Mouse (Mus musculus) stomach, embryonic 16.5 days (tissue): ENCODE measurements at regions not wholly inside any gene's neighbourhood (a gene's known extent, or its start where the extent isn't known, plus 50 kb on each side); places are given as distances from the start of the nearest gene placed in this dataset.
A peak's percentile ranks its signal among the peaks of the same experiment; 100 is the strongest.

Source experiments
- ATAC-seq: fragments of 200-750 bp; cut with Nextera tagmentation; 2 replicates; pipeline ENCODE4 v1.8.0; 2017; ENCODE audit warnings: moderate number of reproducible peaks, moderate TSS enrichment; ENCODE audit not compliant: insufficient read depth, low FRiP score
- H3K27ac ChIP-seq: fragments of 300-500 bp; sonication (generic); 2 replicates; pipeline ENCODE4 v1.5.1; 2014; ENCODE audit warnings: low read length
- H3K27me3 ChIP-seq: fragments of 300-500 bp; sonication (generic); 2 replicates; pipeline ENCODE4 v1.6.1; 2014; ENCODE audit warnings: low read length, control low read depth, mixed read lengths; ENCODE audit not compliant: control insufficient read depth, insufficient read depth
- H3K36me3 ChIP-seq: fragments of 300-500 bp; sonication (generic); 2 replicates; pipeline ENCODE4 v1.6.1; 2014; ENCODE audit warnings: low read length; ENCODE audit not compliant: control insufficient read depth, insufficient read depth
- H3K4me1 ChIP-seq: fragments of 300-500 bp; sonication (generic); 2 replicates; pipeline ENCODE4 v1.6.1; 2014; ENCODE audit warnings: low read length, control low read depth, mixed read lengths; ENCODE audit not compliant: control insufficient read depth, insufficient read depth
- H3K4me2 ChIP-seq: fragments of 300-500 bp; sonication (generic); 2 replicates; pipeline ENCODE4 v1.6.1; 2014; ENCODE audit warnings: low read depth, low read length, mixed read lengths
- H3K4me3 ChIP-seq: fragments of 300-500 bp; sonication (generic); replicated peaks from 2 replicates; pipeline ENCODE4 v1.5.1; 2014; ENCODE audit warnings: mild to moderate bottlenecking, low read length
- H3K9ac ChIP-seq: fragments of 300-500 bp; sonication (generic); 2 replicates; pipeline ENCODE4 v1.6.1; 2014; ENCODE audit warnings: low read length
- H3K9me3 ChIP-seq: fragments of 300-500 bp; sonication (generic); replicated peaks from 2 replicates; pipeline ENCODE4 v1.6.1; 2016; ENCODE audit warnings: low read length, control low read depth; ENCODE audit not compliant: control insufficient read depth
- WGBS: fragments of 180-500 bp; shearing (Covaris S2); extraction: QIAGEN DNeasy Blood & Tissue Kit; methylation state at CpG from one replicate; pipeline ENCODE4 v1.1.7; 2014; 5-methylcytosine and 5-hydroxymethylcytosine counted together

DNA sequence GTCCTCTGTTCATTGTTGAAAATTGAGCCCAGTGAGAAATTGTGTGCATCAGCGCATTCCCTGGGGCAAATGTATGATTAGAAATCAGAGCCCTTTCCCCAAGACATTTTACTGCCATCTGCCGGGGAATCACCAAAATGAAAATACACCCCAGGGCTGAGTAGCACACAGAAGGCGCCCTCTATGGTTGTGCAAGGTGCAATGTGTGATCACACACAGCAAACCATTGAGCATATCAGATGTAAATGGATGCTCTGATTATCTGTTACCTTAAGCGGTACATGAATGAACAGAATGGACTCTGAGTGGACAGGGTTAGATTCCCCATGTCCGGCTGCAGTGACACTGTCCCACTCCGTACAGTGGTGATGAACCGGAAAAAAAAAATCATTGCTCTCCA, 172.4 kb downstream of the Bmp2 start:
- no peak for ATAC-seq
- WGBS: 72% methylated on average over 7 of the region's 7 CpGs
- Histone ChIP-seq H3K36me3 (no peaks in the 10 kb centered on the region), H3K4me1 (no peaks in the 10 kb centered on the region), H3K4me2 (peak overlapping the region; percentile 25; the same call in 1 of the 2 replicates), H3K9me3 (no peaks in the 10 kb centered on the region), H3K9ac (no peak overlapping the region), H3K27me3 (no peaks in the 10 kb centered on the region), H3K4me3 (no peak overlapping the region), H3K27ac (no peak overlapping the region)

DNA sequence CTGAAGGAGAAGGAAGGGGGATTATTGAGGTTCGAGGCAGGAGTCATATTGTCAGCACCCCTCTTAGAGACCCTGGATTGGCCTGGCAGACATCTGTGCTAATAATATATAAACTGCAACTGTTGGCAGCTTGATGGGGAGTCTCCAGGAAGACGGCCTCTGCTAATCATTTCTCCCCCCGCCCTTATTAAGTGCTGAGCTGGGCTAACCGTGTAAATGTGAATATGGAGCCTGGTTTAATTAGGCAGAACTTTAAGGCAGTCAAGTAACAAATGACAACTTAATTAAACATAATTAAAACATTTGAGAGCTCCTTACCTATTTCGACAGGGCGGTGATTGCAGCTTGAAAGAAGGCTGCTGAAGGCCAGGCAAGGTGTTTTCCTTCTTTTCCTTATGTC, 172.8 kb downstream of the Bmp2 start:
- no peak for ATAC-seq
- H3K4me1 ChIP-seq: no peaks in the 10 kb centered on the region
- no peaks in the 10 kb centered on the region for H3K27me3 ChIP-seq
- H3K36me3 ChIP-seq: no peaks in the 10 kb centered on the region
- H3K27ac ChIP-seq: no peak overlapping the region
- no peak overlapping the region for H3K9ac ChIP-seq
- WGBS: 60% methylated on average over 6 of the region's 6 CpGs
- H3K9me3 ChIP-seq: no peaks in the 10 kb centered on the region
- no peak overlapping the region for H3K4me2 ChIP-seq
- no peak overlapping the region for H3K4me3 ChIP-seq

DNA sequence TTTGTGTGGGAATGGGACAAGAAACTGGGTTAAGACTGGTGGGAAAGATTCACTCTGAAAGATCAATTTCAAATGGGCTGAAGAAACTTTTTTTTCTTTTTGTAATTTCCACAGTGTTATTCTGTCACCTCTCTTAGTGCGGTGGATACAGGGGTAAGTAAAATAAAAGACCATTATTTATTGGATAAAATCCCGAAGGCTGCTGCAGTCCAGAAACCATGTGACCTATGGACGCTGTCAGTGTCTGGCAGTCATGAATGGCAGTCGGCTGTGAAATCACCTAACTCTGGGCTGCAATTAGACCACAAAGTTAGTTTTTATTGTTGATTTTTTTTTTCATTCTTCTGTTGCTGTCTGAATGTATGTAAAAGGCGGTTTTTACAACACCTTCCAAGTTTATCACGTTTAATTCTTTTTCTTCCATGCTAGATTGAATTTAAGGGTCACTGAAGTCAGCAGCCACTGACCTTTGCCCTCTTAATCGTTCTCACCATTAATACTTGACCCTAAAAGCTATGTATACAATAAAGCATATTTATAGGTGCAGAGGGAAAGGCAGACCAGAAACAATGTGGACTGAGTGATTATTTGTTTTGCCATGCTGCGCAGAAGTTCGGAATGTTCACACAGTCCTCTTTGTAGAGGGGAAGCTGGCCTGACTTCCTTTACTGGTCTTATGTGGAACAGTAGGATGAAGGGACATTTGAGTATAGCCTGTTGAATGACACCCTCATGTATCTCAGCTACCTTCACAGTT, 182.7 kb downstream of the Bmp2 start:
- H3K9me3 ChIP-seq: no peaks in the 10 kb centered on the region
- WGBS: 35% methylated on average over 9 of the region's 9 CpGs
- no peak overlapping the region for H3K27ac ChIP-seq
- H3K9ac ChIP-seq: no peak overlapping the region
- H3K36me3 ChIP-seq: no peaks in the 10 kb centered on the region
- H3K4me3 ChIP-seq: no peak overlapping the region
- no peak overlapping the region for H3K4me2 ChIP-seq
- H3K27me3 ChIP-seq: no peaks in the 10 kb centered on the region
- H3K4me1 ChIP-seq: no peaks in the 10 kb centered on the region
- no peak for ATAC-seq

DNA sequence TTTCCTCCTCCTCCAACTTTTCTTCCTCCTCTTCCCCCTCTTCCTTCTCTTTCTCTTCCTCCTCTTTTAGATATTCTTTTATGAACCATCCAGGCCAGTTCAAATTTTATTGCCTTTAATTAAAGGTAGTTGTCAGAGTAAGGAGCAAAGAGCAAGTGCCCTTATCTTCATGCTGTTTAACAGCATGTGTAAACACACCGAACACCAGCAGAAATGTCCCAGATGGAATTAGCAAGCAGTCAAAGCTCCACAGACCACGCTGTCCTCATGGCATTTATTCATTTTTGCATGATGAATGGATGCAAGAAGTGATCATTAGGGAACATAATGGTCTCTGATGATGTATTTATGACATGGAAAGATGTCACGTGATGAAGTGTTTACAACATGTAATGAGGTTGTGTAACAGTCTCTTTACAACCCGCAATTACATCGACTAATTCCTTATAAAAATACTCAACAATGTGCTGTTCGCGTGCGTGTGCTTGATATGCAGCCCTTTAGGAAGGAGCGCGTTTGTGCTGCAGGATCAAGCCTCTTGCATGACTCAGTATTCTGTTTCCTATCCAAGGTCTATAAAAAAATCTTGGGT, 187.0 kb downstream of the Bmp2 start:
- Histone ChIP-seq H3K36me3 (no peaks in the 10 kb centered on the region), H3K4me2 (no peak overlapping the region)

DNA sequence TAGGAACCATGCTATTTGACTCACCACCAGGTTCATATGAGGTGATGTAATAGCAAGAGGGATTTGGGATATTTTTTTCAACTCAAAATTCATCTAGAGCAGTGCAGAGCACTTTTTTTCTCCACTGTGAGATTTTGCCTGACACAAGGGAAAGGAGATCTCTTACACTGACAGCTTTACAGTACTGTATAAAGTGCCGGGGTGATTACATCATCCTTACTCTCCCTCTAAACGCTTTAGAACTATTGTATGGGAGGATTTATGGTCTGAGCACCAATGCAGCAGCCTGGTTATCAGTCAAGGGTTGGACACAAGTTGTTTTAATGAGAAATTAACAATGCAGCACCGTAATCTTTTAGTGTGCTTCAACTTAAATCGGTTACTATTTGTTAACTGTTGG, 196.5 kb downstream of the Bmp2 start:
- H3K4me3 ChIP-seq: no peak overlapping the region
- H3K27ac ChIP-seq: no peak overlapping the region
- H3K4me2 ChIP-seq: no peak overlapping the region
- H3K9ac ChIP-seq: no peak overlapping the region
- H3K27me3 ChIP-seq: no peaks in the 10 kb centered on the region
- no peaks in the 10 kb centered on the region for H3K4me1 ChIP-seq
- no peaks in the 10 kb centered on the region for H3K36me3 ChIP-seq
- no peaks in the 10 kb centered on the region for H3K9me3 ChIP-seq
- no peak for ATAC-seq
- 51% methylated on average over 4 of the region's 4 CpGs for WGBS

More for the DNA sequence above, 187.0 kb downstream of the Bmp2 start:
- 53% methylated on average over 10 of the region's 10 CpGs for WGBS
- H3K27me3 ChIP-seq: no peaks in the 10 kb centered on the region
- H3K4me3 ChIP-seq: no peak overlapping the region
- H3K27ac ChIP-seq: no peak overlapping the region
- no peaks in the 10 kb centered on the region for H3K4me1 ChIP-seq
- H3K9me3 ChIP-seq: no peaks in the 10 kb centered on the region
- no peak overlapping the region for H3K9ac ChIP-seq
- ATAC-seq: no peak

DNA sequence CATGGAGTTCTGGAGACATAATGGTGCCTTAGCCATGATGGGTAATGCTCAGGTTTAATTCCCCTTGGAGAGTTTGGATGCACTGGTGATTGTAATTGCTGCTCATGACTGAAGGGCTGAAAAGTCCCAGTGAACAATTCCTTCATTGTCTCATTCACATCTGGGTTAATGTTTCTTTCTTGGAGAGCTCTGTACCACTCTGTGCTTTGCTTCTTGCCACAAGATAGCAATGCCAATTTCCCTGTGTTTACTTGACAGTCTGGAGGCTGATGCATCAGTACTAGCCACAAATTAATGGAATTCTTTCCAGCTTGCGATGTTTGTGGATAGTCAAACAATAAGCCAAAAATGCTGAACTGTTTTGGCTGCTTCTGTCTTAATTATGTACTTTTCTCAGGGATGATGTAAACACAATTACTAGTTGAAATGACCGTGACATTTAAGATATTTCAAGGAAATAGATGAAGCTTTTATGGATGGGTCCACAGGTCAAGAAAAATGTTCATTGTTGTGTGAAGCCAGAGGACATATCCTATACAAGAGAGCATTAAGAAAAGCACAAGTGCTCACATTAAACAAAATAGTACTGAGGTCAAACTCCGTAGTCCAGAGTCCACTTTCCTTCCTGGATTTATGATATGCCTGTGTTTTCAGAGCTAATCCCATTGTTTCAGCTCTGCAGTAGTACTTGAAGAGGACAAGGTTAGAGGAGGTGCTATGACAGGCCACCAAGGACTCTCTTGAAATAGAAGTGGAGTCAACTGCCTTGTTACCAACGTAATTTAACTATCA, 198.1 kb downstream of the Bmp2 start:
- H3K27ac ChIP-seq: no peak overlapping the region
- no peaks in the 10 kb centered on the region for H3K27me3 ChIP-seq
- H3K4me1 ChIP-seq: no peaks in the 10 kb centered on the region
- no peak overlapping the region for H3K4me3 ChIP-seq
- no peak overlapping the region for H3K4me2 ChIP-seq
- no peaks in the 10 kb centered on the region for H3K9me3 ChIP-seq
- WGBS: 49% methylated on average over 4 of the region's 4 CpGs
- no peaks in the 10 kb centered on the region for H3K36me3 ChIP-seq
- no peak overlapping the region for H3K9ac ChIP-seq
- no peak for ATAC-seq

DNA sequence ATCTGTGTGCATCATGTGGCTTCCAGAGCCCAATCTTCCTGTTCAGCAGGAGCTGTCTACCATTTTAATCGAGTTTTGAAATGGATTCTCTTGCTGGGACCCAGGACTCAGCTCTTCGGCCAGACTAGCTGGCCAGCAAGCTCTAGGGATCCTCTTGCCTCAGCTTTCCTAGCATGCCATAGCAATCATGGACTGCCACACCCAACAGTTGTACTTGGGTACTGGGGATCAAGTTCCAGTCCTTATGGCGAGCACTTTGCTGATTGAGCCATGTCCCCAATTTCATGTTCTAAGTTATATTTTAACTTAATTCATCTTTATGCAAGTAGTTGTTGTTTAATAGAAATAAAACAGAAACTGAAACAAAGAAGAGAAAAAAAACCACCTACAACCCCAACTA, 202.1 kb downstream of the Bmp2 start:
- H3K9me3 ChIP-seq: no peaks in the 10 kb centered on the region
- no peak for ATAC-seq
- H3K4me1 ChIP-seq: no peaks in the 10 kb centered on the region
- no peaks in the 10 kb centered on the region for H3K36me3 ChIP-seq
- no peak overlapping the region for H3K27ac ChIP-seq
- 84% methylated on average over 3 of the region's 3 CpGs for WGBS
- H3K4me2 ChIP-seq: no peak overlapping the region
- H3K4me3 ChIP-seq: no peak overlapping the region
- no peaks in the 10 kb centered on the region for H3K27me3 ChIP-seq
- no peak overlapping the region for H3K9ac ChIP-seq

DNA sequence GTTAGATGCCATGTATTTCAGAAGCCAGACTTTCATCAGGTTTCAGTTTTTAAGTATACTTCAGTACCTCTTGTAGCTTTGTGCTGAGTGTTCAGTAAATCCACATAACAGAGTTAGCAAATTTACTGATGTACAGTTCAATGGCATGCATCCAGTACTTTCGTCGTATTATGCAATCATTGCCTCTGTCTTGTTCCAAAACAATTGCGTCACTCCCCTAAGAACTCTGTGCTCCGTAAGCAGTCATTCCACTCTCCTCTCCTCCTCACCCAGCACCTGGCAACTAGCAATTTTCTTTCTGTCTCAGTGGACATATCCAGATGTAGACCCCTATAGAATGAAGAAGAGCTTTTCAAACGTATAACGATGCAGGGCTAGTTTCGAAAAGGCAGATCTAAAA, 209.5 kb downstream of the Bmp2 start:
- WGBS: 42% methylated on average over 7 of the region's 7 CpGs
- Histone ChIP-seq H3K4me3 (no peak overlapping the region), H3K4me2 (no peak overlapping the region), H3K36me3 (no peaks in the 10 kb centered on the region), H3K27ac (no peak overlapping the region), H3K27me3 (no peaks in the 10 kb centered on the region), H3K4me1 (no peaks in the 10 kb centered on the region), H3K9me3 (no peaks in the 10 kb centered on the region), H3K9ac (no peak overlapping the region)
- peak; percentile 33; the same call in 1 of the 2 replicates for ATAC-seq

DNA sequence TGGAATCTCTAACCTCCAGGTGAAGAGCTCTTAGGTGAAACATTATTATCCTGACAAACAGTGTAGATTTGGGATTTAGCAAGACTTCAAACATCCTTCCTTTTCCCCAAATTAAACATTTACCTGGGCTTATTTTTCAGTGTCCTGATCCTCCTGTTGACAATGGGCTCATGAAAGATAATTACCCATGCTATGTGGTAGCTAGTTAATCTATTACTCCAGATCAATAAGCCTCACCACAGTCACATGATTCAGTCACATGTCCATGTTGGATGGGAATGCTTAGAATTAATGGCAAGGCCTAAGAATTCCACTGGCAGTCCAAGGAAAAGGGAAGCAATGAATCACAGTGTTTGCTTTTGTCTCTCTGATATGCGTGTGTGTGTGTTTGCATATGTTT, 216.6 kb downstream of the Bmp2 start:
- Histone ChIP-seq H3K36me3 (no peaks in the 10 kb centered on the region), H3K4me3 (no peak overlapping the region), H3K27me3 (no peaks in the 10 kb centered on the region), H3K27ac (no peak overlapping the region), H3K4me2 (no peak overlapping the region), H3K9ac (no peak overlapping the region), H3K9me3 (no peaks in the 10 kb centered on the region), H3K4me1 (no peaks in the 10 kb centered on the region)
- ATAC-seq: no peak
- 56% methylated on average over 1 of the region's 1 CpGs for WGBS
